Mouse (Mus musculus): Measurements from ENCODE around the gene Als2.

Als2 gene

DNA sequence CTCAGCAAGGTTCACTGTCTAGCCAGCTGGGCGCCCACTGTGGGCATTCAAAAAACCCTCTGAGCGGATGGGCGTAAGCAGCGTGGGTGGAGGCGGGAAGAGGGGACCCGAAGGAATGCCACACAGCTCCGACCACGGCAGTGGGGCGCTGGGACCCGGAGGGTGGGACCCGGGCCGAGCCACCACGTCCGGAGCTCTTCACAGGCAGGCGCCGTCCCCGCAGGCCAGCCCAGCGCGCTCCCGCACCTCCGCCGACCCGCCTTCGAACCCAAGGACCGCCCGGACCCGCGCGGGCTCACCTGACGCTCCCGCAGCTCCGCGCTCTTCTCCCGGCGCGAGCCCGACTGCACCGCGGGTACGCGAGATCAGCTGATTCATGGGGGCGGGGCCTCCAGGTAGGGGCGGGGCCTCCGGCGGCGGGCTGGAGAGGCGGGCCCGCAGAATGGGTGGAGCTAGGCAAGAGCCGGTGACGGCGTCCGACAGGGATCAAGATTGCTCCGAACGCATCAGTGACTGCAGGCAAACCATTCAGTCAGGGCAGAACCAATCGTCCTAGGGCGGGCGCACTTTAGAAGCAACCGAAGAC is at the start of gene Als2:
Gene Als2 (minus strand): TSS at position 376 of the 586 bp plus-strand sequence.
- DNase-seq (ENCODE audit: low spot score): peak; percentile 95

DNA sequence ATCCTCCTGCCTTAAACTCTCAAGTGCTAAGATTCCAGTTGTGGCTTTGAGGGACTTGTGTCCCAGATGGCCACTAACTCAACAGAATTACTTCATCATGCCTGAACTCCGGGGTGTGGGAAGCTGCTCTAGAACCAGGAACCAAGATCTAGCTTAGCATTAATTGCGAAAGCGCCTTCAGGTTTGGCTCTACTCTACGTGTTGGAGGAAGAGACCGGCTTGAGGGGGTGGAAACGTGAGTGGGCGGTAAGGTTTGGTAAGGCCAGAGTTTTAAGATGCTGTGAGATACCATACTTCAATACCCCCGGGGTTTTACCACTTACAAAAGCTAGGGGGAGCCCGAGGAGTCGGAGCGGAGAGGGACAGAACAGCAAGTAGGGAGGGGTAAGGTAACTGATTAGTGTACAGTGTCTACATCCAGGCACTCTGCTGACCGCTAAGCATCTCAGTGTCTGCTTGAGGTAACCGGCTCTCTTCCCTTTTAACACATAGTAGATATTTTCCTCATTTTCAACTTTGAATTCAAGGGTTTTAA is 49.4 kb upstream of the Als2 start:
- DNase-seq (ENCODE audit: low spot score): no peak

DNA sequence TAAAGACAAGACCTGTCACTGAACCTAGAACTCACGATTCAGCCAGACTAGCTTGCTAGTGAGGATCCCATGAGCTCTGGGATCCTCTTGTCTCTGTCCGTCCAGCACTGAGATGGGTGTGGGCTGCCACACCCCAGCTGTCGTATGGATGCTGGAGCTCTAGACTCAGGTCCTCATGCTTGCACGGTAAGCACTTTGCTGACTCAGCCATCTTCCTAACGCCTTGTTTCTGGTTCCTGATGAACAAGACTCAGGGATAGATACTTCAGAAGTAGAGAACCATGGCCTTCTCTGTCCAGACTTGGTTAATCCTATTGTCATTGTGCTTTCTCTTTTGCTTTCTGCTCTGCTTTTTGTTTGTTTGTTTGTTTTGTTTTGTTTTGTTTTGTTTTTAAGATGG is 48.8 kb upstream of the Als2 start:
- DNase-seq (ENCODE audit: low spot score): no peak

DNA sequence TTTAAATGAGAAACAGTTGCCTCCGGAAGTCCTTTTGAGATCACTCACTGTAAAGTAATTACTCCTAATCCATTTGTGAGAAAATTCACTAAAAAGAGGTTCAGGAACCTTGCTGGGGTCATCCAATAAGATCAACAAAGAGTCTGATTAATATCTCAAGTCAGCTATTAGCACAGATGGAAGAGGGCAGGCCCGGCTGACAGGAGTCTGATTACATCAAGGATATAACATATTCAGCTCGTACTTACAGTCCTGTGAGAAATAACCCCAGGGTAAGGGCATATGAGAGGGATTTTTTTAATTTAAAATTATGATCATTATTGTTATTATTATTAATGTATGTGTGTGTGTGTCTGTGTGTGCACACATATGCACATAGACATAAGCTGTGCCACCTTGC is 35.2 kb upstream of the Als2 start:
- no peak for DNase-seq (ENCODE audit: low spot score)

- no peak for DNase-seq (ENCODE audit: low spot score)
These were observed 33.1 kb upstream of the Als2 start for GRCm38 (mm10) chr1:59269951-59270689.

DNA sequence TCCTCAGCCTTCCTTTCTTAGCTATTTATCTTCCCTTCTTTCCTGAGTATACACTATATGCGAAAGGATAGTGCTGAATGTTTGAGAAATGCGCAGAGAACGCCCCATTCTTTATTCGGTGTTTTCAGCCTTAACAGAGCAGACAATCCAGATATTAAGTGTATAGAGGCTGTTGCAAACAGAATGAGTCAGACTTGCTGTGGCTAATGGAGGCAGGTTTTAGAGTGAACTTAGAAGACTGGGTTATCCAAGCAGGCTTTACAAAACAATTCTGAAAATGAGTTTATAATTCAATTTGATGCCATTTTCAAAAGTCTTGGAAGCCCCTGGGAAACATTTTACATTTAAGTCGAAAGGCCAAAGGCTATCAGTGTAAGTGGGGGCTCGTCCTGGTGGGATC is 32.4 kb upstream of the Als2 start:
- DNase-seq (ENCODE audit: low spot score): no peak

DNA sequence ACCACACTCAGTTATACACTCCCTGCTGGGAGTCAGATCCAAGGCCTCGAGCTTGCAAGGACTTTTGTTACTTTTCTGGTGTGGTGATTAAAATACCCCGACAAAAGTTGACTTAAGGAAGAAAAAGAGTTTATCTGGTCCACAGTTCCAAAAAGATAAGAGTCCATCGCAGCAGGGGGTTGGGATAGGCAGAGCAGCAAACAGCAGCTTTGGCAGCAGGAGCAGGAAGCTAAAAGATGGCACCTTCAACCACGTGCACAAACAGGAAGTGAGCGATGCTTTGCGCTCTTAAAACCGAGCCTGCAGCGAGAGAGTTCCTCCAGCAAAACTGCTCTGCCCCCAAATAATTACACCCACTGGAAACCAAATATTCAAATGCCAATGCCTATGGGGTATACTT is 31.9 kb upstream of the Als2 start:
- DNase-seq (ENCODE audit: low spot score): no peak

DNA sequence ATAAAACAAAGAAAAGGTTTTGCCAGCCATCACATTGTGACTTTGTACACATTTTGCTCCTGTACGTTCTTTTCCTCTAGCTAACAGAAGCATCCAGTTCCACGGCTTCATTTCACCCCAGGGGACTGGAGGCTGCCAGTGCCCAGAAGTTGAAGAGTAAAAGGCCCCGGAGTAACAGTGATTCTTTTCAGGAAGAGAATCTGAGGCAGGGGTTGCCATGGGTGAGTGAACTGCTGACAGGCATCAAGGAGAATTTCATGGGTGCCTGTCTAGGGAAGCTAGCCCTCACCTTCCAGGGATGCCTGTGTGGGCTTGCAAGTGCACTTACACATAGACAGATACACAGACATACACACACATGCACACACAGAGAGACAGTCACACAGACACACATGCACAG is 20.7 kb upstream of the Als2 start:
- no peak for DNase-seq (ENCODE audit: low spot score)

- no peak for DNase-seq (ENCODE audit: low spot score)
These were observed 19.8 kb upstream of the Als2 start, which contains the start of gene Cdk15 for GRCm38 (mm10) chr1:59256751-59257231. Gene Cdk15 (plus strand): TSS chr1:59256906.

DNA sequence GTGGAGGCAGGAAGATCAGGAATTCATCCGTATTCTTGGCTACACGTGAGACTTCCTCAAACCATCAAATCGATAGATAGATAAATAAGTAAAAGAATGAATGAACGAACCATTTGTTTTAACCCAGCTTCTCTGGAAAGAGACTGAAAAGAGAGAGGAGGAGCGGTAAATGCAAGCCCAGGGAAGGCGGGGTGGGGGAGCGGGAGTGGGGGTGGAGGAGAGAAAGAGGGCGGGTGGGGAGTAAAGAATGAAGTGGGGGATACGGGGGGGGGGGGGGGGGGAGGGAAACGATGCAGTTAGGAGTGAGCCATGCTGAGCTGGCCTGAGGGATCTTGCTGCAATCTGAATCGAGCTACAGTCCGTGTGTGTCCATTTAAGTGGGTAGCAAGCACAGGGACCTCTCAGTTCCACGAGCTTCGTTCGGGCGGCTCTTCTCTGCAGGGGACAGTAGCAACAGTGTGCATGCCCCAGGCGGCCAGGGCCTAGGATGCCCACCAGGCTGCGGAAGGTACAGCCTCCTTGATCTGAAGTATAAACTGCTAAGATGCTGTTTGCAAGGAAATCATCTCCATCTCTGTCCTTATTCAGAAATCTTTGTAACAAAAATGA is 16.4 kb upstream of the Als2 start:
- no peak for DNase-seq (ENCODE audit: low spot score)

DNA sequence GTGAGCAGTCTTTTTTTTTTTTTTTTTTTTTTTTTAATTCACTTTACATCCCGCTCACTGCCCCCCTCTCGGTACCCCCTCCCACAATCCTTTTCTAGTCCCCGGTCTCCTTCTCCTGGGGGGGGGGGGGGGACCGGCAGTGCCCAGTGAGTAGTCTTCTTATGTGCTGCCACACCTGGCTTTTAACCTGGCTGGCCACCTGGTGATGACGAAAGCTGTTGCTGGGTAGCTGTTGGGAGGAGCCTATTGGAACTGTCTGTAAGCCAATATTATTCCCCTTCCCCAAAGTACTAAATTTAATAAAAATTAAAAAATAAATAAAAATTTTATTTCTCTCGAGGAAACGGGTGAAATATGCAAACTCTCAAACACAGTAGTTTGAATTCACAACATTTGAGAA is 15.7 kb upstream of the Als2 start:
- DNase-seq (ENCODE audit: low spot score): no peak

DNA sequence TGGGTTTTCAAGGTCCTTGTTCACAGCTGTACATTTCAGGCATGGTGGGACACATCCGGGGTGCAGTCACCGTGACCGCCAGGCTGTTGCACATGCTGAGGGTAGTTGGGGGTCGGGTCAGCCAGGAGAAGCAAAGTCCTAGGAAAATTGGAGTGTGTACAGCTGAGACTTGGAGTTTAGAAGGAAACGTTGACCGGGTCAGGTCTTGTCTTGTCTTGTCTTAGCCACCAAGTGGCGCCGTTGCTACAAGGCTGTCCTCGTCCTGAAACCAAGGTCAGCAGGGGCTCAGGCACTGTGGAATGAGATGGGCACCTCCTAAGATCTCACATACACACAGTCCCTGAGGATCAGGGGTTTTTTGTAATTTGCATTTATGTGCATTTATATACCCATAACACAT is 10.6 kb upstream of the Als2 start:
- DNase-seq (ENCODE audit: low spot score): no peak

- DNase-seq (ENCODE audit: low spot score): no peak
These were observed 6.7 kb upstream of the Als2 start for GRCm38 (mm10) chr1:59243770-59244169.

DNA sequence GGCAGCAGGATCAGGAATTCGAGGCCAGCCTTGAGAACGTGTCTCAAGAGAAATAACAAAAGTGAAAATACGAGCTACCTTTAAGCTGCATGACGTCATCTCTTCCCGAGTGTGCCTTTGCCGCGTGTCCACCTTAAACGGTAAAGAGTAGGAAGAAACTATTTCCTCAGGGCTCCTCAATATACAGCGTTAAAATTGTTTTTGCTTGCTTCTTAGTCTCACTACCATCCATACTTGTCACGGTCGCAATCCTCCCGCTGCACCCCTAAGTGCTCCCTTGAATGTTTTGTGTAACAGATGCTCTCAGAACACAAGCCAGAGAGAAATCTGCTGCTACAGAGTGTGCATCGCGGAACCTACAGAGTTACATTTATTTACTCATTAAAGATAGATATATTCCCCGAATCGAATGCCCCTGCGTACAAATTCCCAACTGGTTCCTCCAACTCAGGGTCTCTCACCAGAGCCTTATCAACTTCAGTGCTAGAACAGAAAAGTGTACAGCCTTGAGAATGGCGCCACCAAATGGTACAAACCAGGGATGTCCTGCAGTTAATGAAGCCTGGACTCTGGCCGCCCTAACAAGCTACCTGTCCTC is 682 bp upstream of the Als2 start:
- DNase-seq (ENCODE audit: low spot score): peak; percentile 53

DNA sequence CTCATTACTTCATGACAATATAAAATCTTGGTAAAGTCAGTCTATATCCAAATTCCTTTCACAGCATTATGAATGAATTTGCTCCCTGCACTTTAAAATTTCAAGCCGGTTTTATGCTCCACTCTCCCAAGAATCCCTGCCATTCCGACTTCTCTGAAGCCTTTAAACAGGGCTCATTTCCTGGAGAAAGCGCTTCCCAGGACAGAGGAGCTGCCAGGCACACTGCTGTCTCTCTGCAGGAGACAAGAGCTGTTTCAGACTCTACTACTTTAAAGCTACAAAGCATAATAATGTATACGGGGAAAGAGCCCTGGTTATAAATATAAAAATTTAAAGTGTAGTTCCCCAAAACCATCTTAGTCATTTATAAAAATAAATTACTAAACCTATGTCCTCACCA is 7.8 kb downstream of the Als2 start:
- no peak for DNase-seq (ENCODE audit: low spot score)

- no peak for DNase-seq (ENCODE audit: low spot score)
These were observed 8.5 kb downstream of the Als2 start for GRCm38 (mm10) chr1:59228552-59228951.

GRCm38 (mm10) chr1:59222101-59222825 is 14.8 kb downstream of the Als2 start:
- no peak for DNase-seq (ENCODE audit: low spot score)

DNA sequence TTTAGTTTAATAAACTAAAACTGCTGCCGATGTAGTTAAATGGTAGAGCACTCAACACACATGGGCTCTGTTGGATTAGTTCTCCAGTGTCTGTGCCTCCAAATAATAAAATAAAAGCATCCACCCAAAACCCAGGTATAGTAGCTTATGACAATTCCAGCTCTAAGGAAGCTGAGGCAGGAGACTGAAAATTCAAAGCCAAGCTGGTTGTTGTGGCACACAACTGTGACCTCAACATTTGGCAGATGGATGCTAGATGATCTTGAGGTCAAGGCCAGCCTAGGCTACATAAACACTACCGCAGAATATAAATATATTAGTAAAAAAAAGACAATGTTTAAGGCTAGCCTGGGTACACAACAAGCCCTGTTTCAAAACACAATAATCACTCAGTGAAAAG is 15.4 kb downstream of the Als2 start:
- DNase-seq (ENCODE audit: low spot score): no peak

- DNase-seq (ENCODE audit: low spot score): no peak
These were observed 16.7 kb downstream of the Als2 start for GRCm38 (mm10) chr1:59220371-59220770.

DNA sequence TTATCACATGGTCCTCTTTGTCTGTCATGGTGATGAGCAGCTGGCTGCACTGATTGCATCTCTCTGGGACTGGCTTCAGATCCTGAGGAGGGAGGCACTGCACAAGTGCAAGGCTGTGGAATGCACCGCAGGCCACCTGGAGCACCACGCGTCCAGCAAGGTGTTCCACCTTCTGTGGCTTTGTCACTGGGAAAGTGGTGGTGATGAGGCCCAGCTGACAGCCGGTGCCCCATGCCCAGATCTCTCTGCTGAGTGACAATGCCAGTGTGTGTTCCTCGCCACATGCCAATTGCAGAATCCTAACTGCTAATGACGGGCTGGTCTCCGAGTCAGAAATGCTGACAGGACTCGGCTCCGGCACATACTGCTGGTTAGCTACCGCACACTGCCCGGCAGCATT is 21.6 kb downstream of the Als2 start:
- DNase-seq (ENCODE audit: low spot score): no peak

DNA sequence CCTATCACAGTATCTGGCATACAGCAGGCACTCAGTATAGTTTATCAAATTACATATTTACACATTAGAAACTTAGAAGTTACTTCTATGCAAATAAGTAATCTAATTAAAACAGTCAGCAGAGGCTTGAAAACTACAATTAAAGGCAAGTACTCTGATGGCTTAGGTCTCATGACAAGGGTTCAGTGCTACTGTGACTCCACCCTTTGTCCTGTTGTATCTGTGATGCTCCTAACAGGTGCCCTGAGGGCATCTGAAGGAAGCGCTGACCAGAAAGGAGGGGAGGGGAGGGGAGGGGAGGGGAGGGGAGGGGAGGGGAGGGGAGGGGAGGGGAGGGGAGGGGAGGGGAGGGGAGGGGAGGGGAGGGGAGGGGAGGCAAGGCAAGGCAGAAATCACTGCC is 24.1 kb downstream of the Als2 start:
- no peak for DNase-seq (ENCODE audit: low spot score)

Data from spleen, adult 12 weeks (tissue).